In the genomic region with DNA sequence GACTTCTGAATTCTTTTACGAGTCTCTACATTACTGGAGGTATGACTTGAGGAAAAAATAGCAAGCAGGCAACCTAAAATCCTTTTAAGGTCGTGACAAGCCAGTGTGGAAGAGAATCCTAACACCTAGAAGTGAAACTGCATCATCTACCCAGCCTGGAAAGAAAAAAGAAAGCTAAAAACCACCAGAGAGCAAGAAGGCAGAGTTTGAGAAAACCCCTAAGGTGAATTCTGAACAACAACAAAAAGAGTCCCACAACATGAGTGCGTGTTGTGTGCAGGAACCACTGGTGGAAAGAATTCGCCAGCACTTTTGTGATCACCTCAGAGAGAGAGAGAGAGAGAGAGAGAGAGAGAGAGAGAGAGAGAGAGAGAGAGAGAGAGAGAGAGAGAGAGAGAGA, we compare ENCODE assay signal across 16 mouse cellular contexts.
"Had no signal": no experiment of that assay in that cellular context is flagged by ENCODE, and none has a peak within 500 bp of the region (broad histone marks: within the 10 kb centered on the region; RNA-seq: fewer than 3 reads in every experiment).

No protein-coding gene starts in this region.

- H3K9me3 ChIP-seq: liver, embryonic 13.5 days; midbrain, embryonic 10.5 days; midbrain, embryonic 13.5 days; neural tube, embryonic 13.5 days; stomach, embryonic 15.5 days had no signal

- H3K9ac ChIP-seq: liver, embryonic 13.5 days; midbrain, embryonic 13.5 days; neural tube, embryonic 13.5 days; stomach, embryonic 15.5 days had no signal

- H3K4me1 ChIP-seq: liver, embryonic 13.5 days; midbrain, embryonic 10.5 days; midbrain, embryonic 13.5 days; neural tube, embryonic 13.5 days; stomach, embryonic 15.5 days had no signal

- H3K36me3 ChIP-seq: liver, embryonic 13.5 days; midbrain, embryonic 10.5 days; midbrain, embryonic 13.5 days; neural tube, embryonic 13.5 days; stomach, embryonic 15.5 days had no signal

- H3K4me3 ChIP-seq: layer of hippocampus, adult 2 months; left cerebral cortex, adult 2 months; liver, embryonic 13.5 days; megakaryocyte, embryonic 14.5 days; midbrain, embryonic 10.5 days; midbrain, embryonic 13.5 days; neural tube, embryonic 13.5 days; stomach, embryonic 15.5 days had no signal

- DNase-seq: kidney, adult 2 months; kidney, postnatal 25 days; layer of hippocampus, adult 9-11 months; layer of hippocampus, postnatal 36 days; liver, embryonic 13.5 days; lung, adult 2 months; right cerebral cortex, postnatal 4 days; thymus, postnatal 25 days had no signal

- H3K4me2 ChIP-seq: liver, embryonic 13.5 days; midbrain, embryonic 13.5 days; neural tube, embryonic 13.5 days; stomach, embryonic 15.5 days had no signal

- H3K27me3 ChIP-seq: liver, embryonic 13.5 days; megakaryocyte, embryonic 14.5 days; midbrain, embryonic 13.5 days; neural tube, embryonic 13.5 days; stomach, embryonic 15.5 days had no signal

- H3K27ac ChIP-seq: kidney, postnatal 0 days; layer of hippocampus, adult 2 months; liver, embryonic 13.5 days; midbrain, embryonic 10.5 days; midbrain, embryonic 13.5 days; neural tube, embryonic 13.5 days; stomach, embryonic 15.5 days had no signal

- ATAC-seq: midbrain, embryonic 13.5 days had no signal
